Mouse (Mus musculus) cerebral cortex, adult 2 months (tissue): ENCODE data around the gene Sipa1l1.

Experiments
- WGBS: fragments of 180-500 bp; shearing (Covaris S2); methylation state at CpG from one replicate; pipeline ENCODE4 v1.1.7; 2018; 5-methylcytosine and 5-hydroxymethylcytosine counted together

The Sipa1l1 gene

DNA sequence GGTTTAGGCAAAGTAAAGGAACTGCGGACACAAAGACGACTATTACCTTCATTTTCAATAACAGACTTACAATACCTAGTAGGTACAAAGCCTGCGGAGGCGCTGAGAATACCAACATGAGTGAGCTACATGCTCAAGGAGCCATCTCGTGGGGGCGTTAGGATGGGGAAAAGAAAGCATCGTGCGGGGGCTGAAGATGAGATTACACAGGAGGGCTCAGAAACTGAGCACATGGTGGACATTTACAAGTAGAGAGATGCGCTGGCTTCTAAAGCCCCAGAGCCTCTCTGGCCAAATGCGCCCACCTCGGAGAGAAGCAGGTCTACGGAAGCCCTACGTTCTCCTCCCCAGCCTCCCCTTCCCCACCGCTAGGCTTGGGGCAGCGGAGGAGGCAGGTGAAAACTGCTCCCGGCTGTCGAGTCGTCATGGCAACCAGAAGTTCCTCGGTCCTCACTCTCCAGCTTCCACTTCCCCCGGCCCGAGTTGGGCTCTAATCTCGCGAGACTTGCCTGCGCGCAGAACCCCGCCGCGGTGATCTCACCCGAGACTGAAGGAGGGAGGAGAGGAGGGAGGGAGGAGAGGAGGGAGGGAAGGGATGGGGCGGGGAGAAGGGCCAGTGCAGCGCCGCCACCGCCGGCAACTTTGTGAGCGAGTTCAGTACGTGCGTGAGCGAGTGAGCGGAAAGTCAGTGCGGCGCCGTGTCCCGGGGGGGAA is at the start of gene Sipa1l1:
Gene Sipa1l1 (plus strand): TSS at position 501 of the 714 bp plus-strand sequence.
- WGBS, result under 1% methylated on average over 43 of the region's 43 CpGs

DNA sequence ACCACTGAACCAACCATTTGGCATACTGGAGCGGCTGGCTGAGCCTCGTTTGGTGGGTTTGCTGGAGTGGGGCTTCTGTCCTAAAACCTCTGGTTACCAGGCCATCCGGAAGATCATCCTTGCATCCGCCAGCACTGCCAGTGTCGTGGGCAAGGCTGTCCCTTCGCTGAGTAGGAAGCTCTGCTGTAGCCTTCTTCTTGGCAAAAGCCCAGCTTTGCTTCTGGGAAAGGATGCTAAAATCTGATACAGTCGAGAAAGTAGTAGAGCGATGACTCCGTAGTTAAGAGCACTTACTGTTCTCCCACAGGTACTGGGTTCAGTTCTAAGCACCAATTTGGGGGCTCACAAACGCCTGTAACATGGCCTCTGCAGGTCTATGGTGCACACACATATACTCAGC is 47.2 kb upstream of the Sipa1l1 start:
- 37% methylated on average over 10 of the region's 10 CpGs for WGBS

DNA sequence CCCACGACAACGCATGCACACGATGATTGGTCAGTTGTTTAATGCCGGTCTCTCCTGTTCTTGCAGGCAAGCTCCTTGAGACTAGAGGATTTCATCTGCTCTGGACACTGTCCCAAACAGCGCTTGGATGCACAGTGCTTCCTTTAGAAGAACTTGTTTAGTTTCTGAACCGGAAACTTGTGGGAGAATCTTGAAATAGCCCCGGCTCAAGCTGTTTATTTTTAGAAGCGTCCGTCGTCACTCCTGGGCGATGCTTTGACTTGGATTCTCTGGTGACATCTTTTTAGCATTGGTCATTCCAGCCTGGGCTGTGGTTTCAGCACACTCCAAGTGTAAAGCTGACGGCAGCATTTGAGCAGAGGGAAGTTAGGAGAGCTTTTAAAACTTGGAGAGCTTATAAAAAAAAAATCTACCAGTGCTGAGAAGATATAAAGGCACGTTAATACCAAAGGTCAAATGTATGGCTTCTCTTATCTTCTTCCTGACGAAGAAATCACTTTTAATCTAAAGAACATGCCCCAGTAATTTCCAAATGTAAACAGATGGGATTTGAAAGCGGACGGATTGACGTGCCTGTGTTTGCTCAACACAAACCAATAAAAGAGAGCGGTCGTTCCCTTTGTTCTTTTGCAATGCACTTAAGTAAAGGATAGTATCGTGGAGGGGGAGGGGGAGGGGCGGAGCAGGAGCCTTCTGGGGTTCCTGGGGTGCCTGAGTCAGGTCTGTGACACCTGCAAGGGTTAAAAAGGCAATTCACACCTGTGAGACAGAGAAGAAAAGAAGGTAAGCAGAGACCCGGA is 46.5 kb upstream of the Sipa1l1 start:
- 27% methylated on average over 22 of the region's 22 CpGs for WGBS

DNA sequence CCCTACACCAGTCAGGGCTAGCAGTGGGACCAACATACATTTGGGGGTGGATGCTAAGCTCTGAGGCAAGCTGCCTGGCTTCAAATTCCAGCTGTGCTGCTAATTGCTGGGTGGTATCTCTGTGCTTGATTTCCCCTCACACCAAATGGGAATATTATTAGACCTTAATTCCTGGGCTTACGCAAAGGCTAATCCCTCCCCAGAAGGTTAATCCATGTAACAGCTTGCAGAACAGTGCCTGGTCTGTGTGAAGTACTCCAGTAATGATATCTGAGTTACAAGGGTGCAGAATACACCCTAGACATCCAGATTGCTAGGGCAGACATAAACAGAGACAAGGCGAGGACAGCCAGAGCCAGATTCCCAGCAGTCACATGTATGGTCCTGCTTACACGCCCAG is 42.3 kb upstream of the Sipa1l1 start:
- WGBS, result 93% methylated on average over 3 of the region's 3 CpGs

DNA sequence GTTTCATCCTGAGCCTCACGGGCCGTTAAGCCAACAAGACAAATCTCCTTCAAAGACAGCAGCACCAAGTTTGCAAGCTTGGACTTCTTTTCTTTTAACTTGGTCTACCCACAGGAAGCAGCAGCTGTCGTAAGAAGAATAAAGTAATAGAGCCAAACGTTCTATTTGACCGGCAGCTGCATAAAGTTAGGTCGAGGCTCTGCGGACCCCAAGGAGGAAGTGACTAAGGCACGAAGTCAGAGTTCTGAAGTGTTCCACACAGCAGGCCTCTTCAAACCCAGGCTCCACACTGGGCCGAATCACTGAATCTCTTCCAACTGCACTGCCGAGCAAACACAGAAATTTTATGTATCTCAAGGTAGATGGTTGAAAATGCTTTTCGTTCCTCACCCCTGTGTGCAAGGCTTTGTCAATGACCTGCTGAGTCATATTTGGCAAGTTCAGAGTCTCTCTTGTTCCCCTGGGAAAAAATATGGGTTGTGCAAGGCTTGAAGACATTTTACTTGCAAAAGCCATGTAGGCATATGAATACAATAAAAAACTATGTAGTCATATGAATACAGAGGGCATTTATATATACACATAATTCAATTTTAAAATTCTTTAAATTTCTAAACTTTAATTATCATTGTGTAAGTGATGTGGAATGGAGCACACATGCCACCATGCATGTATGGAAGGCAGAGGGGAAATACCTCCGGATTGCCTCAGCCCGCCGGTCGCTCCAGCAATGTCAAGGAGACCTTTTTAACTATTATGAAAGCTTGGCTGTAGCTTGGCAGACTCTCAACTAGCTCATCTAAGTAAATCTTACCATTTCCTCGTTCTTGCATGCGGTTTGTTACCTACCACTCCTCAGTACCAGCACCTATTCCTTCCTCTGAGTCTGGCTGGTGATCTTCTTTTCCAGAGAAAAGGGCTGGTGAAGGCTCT is 29.6 kb upstream of the Sipa1l1 start:
- 84% methylated on average over 17 of the region's 17 CpGs for WGBS

DNA sequence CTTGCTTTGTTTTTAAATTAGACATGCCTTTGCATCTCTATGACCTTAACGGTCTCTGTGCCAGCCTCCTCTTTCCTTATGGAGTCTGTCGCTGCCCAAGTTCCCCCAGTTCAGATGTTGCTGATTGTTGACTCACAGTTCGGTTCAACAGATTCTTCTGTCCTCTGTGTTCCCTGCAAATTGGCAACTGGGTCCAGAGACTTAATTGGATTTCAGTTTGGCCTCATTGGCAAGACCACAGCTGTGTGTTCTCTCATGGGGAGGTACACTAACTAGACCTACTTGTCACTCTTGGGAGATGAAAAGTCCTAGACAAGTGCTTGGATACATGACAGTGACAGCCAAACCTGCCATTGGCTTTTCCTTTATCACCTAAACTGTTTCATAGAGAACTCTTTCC is 25.7 kb upstream of the Sipa1l1 start:
- WGBS, result 78% methylated on average over 3 of the region's 3 CpGs

DNA sequence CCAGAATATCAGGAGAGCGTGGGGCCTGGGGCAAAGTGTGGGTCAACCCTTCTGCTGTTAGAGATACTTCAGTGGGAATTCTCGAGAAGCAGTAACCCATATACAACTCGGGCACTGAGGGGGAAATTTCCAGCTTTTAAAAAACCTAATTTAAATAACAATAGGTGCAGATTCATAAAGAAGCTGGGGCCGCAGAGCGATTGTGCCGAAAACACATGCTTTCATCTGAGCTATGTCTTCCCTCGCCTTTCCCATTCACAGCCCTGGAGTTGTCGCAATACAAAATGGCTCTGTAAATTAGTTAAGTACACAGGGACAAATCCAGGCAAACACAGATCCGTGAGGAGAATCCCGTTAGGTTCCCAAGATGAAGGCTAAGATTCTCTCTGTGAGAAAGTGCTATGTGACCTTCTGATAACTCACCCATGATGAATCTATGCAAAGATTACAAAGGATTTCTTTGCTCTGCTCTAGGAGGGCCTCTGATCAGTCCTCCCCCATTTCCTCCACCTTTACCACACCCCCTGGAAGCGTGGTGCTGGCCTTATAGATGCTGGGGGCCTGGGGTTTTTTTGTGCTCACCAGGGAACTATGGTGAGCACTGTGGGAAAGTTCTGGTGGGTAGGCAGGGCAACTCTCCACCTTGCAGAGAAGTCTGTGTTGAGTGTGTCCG is 22.0 kb upstream of the Sipa1l1 start:
- 75% methylated on average over 12 of the region's 12 CpGs for WGBS

DNA sequence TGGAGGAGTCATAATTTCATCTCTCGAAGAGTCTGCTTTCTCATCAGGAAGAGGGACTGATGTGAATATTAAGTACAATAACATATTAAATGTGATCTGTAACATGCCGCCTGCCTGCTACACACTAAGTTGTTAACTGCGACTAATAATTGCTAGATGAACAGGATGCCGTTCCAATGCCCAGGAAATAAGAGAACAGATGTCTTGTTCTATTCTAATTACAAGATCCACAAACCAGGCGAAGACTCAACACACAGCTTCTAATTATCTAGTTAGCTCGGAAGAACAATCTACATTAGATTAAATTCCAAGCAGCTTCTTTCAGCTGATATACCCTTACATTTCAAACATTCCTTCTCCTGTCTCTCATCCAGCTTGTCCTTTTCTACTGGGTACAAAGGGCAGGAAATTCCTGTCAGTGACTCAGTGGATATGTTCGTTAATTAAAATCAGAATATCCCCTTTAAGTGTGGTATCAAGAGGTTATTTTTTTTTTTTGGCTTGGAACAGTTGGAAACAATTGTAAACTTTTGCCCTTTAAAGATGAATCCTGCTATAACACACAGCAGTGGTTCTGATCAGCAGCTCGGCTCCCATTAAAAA is 20.7 kb upstream of the Sipa1l1 start:
- 66% methylated on average over 8 of the region's 8 CpGs for WGBS

DNA sequence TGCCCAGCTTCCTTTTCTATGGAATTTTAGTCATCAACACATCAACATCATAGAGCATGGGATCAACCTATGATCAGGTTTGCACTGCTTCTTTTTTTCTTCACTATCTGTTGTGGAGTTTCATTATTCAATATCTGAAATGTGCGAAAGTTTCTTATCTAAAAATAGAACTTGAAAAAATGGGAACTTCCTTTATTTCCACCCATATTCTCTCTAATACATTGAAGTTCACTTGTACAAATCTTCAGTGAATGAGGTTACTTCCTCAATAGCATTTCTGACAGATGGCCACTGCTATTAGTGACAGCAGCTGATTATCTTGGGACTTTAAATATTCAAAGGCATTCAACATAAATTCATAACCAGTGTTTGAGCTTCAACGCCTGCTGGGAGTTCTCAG is 18.1 kb upstream of the Sipa1l1 start:
- WGBS, result 50% methylated on average over 2 of the region's 2 CpGs

DNA sequence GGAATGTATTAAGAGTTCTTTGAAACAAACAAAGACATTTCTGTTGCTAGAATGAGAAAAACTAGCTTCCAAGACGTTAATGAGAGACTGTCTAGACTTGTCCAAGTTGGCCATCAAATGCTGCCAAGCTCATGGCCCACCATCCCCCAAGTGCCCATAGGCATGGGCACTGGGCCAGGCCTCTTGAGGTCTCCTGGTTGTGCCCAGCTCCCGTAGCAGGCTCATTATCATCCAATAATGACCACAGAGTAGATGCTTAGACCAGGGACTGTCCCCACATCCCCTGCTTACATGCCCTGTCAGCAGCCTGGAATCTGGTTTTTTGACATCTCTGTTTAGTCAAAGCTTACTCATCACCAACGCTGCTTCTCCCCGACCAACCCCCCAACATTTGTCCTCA is 14.6 kb upstream of the Sipa1l1 start:
- WGBS, result 76% methylated on average over 4 of the region's 4 CpGs

DNA sequence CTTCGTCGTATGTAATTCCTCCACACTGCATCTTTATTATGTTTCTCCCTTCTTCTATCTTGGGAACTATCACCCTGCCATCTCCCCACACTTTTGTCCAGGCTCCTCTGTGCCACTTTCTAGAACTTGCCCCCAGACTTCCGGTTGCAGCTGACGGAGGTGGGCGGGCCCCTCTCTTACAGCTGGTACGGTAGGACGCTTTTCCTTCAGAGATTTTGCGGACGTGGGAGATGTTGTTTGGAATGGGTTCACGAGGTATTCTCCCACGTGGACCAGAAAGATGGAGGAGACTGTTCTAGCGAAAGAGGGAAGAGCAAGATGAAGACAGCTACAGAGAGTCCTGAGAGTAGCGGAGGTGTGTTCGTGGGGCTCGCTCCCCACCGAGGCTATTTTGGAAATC is 10.6 kb upstream of the Sipa1l1 start:
- 74% methylated on average over 16 of the region's 16 CpGs for WGBS

DNA sequence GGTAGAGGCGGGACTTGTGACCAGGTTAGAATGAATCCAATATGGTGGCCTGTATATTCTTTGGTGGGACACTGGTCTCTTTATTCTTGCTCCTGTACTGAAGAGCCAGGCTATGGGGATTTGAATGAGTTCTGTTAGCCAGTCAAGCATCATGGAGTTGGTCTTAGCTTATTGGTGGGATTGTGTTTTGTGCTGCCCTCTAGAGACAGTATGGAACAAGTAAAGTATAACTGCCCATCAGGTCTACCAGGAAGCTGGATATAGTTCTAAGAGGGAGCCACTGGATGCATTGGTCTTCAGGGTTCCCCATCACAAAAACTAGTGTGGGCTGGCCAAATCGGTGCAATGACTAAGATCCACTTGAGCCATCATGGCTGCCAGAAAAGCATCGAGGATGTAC is 9.7 kb upstream of the Sipa1l1 start:
- 93% methylated on average over 3 of the region's 3 CpGs for WGBS

DNA sequence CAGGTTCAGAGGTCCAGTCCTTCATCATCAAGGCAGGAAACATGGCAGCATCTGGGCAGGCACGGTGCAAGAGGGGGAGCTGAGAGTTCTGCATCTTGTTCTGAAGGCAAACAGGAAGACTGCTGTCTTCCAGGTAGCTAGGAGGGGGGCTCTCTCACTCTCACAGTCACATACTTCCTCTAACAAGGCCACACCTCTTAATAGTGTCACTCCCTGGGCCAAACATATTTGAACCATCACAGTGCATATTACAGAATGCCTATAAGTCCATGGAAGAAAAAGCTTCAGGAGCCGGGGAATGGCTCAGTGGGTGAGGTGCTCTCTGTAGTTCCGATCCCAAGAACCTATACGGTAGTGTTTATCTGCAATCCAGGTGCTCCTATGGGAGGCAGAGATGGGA is 3.5 kb upstream of the Sipa1l1 start:
- 81% methylated on average over 4 of the region's 4 CpGs for WGBS

DNA sequence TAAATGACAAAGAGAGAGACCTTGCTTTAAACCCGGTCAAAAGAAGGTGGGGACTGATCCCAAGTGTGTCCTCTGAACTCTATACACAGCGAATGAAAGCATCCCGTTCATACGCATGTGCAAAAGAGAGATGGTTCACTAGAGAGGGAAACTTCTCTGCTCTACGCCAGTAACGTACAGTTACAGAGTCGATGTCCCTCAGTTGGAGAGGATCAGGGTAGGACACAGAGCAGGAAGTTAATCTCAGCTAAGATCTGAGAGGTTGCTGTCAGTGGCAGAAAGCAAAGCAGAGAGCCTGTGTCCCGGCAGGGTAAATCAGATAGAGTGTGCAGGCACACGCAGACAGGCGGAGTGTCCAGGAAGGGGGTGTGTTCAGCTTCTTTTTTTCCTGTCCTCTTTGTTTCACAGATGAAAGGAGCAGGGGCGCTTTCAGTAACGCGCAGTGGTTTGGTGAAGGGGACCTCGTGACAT is 3.0 kb upstream of the Sipa1l1 start:
- 32% methylated on average over 14 of the region's 14 CpGs for WGBS

DNA sequence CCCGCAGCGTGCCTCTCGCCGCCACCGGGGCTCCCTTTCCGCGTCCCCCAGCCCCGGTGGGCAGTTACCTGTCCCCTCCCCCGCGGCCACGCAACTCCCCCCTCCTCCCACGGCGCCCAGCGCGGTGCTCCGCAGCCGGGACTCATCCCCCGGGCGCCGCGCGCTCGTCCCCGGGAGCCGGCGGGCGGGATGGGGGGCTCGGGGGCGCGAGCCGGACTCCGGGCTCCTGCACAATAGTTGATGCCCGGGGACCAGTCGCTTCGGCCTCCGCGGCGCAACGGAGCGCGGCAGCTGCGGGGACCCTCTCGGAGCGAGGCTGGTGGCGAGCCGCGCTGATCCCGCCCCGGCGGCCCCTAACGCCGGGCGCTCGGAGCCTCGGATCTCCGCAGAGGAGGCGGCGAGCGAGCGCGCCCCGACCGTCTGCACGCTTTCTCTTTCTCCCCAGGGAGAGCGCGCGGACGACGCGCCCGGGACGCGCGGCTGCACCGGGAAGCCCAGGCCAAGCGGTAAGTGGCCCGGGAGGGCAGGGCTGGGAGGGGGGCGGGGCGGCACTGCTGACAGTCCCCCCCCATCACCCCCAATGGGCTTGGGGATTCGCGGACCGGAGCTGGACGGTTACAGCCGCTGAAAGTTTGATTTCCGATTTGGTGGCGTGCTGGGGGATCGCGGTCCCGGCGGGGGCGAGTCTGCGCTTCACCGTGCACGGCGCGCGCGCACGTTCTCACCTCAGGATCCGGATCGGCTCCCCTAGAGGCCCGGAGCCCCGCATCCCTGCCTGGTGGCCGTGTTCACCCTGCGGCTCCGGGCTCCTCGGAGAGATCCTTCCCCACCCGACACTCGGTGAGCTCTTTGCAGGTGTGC is 681 bp downstream of the Sipa1l1 start:
- WGBS, result under 1% methylated on average over 100 of the region's 109 CpGs

DNA sequence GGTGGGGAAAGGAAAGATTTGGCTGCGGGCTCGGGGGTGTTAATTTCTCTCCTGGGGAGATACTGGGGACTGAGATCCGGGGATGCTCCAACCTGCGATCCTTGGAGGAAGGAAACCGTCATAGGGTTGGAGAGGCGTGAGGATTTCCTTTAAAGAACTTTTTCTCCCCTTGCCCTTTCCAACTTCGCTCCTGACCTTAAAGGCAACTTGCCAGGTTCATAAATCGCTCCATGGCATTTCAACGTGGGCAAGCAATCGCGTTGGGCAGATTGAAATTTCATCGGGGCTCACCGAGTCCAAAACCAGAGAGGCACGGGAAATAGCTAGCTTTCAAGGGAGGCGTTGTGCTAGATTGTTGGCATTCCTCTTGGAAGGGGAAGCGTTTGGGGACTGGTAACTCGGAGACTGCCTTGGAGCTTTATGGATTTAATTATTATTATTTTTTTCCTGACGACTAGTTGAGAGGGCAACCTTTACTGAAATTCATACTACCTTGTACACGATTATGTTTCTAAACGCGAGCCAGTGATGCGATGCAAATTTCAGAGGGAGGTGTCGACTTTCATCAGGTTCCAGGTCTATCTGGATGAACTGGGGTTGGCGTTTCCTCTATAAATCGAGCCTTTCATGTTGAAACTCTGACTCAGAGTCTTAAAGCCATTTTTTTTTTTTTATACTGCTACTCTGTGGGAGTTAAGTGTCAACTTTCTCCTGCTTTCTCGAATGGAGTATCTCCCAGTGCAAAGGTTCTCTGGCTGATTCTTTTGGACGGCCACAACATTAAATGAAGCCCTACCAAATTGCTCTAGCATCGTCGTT is 1.6 kb downstream of the Sipa1l1 start:
- 2% methylated on average over 29 of the region's 29 CpGs for WGBS

DNA sequence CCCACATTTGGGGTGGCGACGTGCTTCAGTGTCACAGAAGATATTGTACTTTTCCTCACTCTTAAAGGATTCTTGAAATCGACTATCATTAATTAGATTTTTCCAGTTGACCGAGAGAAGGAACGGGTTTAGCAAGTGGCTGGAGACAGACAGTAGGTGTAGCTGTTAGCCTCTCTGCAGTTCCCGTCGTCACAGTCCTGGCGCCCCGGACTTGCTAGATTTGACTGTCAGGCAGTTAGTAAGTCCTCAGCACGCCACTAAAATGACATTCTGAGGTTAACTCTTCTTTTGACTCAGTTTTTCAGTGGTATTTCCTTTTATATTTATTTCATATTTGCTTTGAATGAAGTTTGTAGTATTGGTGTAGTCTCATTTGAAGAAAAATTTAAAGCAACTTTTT is 2.5 kb downstream of the Sipa1l1 start:
- WGBS, result 22% methylated on average over 10 of the region's 10 CpGs

DNA sequence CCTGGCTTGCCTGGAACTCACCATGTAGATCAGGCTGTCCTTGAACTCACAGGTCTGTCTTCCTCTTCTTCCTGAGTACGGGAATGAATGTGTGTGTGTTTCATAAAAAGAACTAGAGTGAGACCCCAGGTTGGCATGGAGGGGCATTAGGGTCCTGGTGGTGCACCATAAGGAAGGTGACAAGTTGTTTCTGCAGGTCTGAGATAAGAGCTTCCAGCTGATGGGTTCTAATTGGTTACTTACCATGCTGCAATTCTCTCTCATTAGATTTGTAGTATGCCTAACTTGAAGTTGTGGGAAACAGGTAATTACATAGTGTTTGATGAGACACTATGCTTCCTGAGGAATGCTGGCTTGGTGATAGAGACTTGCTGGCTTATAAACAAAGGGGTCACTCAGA is 4.5 kb downstream of the Sipa1l1 start:
- 92% methylated on average over 1 of the region's 1 CpGs for WGBS

DNA sequence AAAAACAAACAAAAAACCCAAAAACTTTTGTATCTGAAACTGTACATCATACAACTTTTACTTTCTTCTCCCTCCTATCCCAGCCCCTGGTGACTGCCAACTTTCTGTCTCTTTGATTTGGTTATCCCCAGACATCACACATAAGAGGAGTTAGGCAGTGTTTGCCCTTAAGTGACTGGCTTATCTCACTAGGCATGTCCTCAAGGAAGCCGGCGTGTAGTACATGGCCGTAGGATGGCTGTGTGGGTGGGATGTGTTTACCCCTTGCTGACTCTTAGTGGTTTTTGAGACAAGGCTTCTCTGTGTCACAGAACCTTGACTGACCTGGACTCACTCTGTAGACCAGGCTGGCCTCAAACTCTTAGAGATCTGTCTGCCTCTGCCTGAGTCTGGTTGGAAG is 6.6 kb downstream of the Sipa1l1 start:
- 59% methylated on average over 3 of the region's 3 CpGs for WGBS
